Mouse (Mus musculus) left cerebral cortex, postnatal 36 days (tissue): ENCODE results near the gene Tmem252. TPM values are rescaled to one million over a fixed set of nuclear protein-coding genes. Genes with fewer than 3 reads are reported as not detected.

Experiments
- DNase-seq, 2 experiments: peaks; one replicate each; pipeline ENCODE4 v3.0.0; 2021 to 2022; ENCODE audit warnings: low spot score in 2 of 2, mixed read lengths in 1 of 2
- intact Hi-C: fragments of 180-260 bp; cut with DNase I; formaldehyde crosslinking; loops from one replicate; pipeline ENCODE4 v1.15.1; 2025
- total RNA-seq, 2 experiments: library from RNA; stranded (reverse); gene quantifications; 2 replicates each; pipeline ENCODE4 v1.2.3; 2021

Tmem252 gene
- total RNA-seq = under 1 TPM; 0.23 to 0.42 TPM

DNA sequence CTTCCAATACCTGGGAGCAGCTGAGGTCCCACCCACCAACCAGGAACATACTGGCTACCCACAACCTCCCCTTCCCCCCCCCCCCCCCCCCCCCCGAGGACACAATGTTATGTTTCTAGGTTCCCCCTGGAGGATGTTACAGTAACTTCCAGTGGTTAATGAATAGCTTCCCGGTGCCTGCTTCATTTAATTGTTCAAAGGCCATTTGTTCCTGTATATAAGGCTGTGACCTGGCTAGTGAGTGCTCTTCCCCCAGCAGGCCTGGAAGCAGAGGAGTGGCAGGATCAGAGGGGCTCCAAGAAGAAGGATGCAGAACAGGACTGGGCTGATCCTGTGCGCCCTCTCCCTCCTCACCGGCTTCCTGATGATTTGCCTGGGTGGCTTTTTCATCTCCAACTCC is at the start of gene Tmem252:
TSS of gene Tmem252 (plus strand) at position 247 of the 400 bp plus-strand sequence.
- intact Hi-C loops = no loop called here
- no peak for DNase-seq

DNA sequence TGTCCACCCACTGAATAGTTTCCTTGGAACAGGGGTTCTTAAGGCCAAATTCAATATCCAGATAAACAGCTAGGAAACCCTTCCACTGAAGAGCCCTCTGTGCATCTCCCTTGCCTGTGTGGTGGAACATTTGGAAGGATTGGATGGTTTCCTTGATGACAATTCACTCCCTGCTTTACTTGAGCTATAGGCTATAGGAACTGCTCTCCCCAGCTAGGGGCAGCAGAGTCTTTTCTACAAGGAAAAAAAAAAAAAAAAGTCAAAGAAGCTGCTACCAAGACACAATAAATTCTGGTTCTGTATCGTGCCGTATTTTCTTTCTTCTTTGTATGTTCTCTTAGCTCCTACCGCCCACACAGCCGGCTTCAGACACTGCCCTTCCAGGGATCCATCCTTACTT is 45.8 kb upstream of the Tmem252 start:
- DNase-seq = no peak
- intact Hi-C loops = no loop called here

DNA sequence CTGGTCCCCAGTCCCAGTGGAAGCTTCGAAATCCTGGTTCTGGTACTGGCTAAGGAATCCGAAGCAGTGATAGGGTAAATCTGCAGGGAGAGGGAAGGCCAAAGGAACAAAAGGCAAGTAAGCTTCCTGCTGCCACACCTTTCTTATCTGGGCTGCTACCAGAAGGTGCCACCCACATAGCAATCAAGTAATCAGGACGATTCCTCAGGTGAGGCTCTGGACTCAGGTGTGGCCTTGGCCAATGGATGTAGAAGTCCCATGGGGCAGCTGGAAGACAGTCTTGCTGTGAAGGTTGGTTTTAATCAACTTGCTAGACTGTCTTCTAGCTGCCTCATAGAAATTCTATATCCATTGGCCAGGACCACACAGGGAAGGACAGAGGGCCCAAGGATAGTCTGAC is 40.8 kb upstream of the Tmem252 start:
- intact Hi-C loops = loop anchor here (5.0 kb wide), 3 partner anchors 76 to 331 kb away; partner anchors contain the start of gene Pip5k1b

DNA sequence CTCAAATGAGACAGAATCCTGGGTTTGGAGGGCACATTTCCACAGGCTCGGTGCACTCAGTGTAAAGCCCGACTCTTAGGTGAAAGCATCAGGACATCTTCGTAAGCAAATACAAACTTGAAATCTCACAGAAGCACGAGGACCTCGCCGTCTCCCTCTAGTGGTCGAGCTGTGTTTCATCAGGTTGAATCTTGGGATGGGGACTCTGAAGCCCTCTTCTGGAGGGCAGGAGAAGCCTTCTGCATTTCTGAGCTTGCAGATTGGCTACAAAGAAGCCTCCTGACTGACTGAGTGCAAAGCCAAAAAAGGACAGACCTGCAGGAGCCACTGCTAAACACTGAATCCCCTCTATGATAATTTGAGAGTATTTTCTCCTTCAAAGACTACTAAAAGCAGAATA is 39.2 kb upstream of the Tmem252 start:
- peak; percentile 54 to 56 for DNase-seq
- intact Hi-C loops = loop anchor here (5.0 kb wide), 3 partner anchors 77 to 332 kb away; partner anchors contain the start of gene Pip5k1b

More for the DNA sequence above, 40.8 kb upstream of the Tmem252 start:
- no peak for DNase-seq

GRCm38 (mm10) chr19:24636616-24637015 is 37.2 kb upstream of the Tmem252 start:
- peak; percentile 11 to 32 for DNase-seq
- intact Hi-C loops = no loop called here

DNA sequence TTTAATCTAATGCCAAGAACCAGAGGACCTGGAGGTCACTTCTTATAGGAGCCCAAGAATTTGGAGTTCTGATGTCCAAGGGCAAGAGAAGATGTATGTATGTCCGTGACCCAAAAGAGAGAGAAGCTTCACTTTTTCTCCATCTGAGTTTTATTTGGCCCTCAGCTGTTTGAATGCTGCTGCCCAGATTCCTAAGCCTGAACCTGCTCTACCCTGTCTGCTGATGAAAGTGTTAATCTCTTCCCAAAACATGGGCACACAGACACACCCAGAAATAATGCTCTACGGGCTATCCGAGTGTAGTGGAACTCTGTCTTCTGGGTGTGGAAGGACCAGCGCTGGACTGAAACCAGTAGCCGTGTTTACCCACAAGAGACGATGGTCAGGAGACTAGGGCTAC is 35.8 kb upstream of the Tmem252 start:
- no peak for DNase-seq
- intact Hi-C loops = no loop called here

- intact Hi-C loops = no loop called here
- DNase-seq = no peak
Observed at GRCm38 (mm10) chr19:24640982-24641381, 32.8 kb upstream of the Tmem252 start.

DNA sequence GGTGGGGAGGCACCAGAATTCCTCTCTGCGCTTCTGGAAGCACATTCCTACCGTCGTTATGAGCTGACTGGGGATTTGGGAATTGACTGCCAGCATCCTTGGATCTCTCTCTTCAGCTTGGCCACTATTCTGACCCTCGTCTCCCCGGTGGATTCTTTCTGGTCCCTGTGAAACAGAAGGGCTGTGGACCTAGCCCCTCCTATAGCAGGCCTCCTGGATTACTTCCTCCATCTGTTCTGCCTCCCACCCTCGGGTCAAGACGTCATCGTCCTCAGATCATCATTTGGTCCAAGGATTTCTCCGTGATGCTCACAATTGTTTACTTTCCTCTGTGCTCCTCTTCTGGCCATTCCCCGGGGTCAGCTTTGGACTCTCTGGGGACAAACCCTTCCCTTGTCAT is 28.8 kb upstream of the Tmem252 start:
- DNase-seq = no peak
- intact Hi-C loops = no loop called here

- intact Hi-C loops = no loop called here
- DNase-seq = no peak
Observed at GRCm38 (mm10) chr19:24646162-24646829, 27.5 kb upstream of the Tmem252 start.

DNA sequence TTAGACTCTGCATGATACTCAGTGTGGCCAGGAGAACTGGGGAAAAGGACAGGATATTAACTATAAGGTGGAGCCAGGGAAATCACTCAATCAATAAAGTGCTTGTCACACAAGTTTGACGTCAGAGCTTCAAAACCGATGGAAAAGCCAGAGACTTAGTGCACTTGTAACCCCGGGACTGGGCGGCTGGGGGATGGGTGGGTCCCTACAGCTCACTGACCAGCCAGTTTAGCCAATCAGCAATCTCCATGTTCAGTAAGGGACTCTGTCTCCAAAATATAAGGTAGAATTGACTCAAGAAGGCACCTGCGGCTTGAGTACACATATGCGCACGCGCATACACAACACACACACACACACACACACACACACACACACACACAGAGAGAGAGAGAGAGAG is 25.8 kb upstream of the Tmem252 start:
- intact Hi-C loops = no loop called here

DNA sequence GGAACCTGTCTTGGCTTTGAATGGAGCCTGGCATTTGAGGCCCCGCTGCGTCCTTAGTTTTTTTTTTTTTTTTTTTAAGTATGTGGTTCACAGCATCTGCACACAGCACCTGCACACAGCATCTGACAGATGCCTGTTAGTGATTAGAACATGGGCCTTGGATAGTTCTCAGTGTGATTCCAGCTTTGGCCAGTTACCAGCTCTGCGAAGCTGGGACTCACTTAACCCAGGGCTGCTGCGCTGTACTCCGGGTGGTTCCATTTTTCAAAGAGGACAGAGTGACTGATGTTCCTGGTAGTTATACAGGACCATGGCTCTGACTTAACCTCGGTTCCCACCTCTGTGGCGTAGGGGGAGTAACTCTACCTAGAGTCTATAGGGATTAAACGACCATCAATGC is 23.4 kb upstream of the Tmem252 start:
- intact Hi-C loops = no loop called here
- no peak for DNase-seq

More for the DNA sequence above, 25.8 kb upstream of the Tmem252 start:
- no peak for DNase-seq

DNA sequence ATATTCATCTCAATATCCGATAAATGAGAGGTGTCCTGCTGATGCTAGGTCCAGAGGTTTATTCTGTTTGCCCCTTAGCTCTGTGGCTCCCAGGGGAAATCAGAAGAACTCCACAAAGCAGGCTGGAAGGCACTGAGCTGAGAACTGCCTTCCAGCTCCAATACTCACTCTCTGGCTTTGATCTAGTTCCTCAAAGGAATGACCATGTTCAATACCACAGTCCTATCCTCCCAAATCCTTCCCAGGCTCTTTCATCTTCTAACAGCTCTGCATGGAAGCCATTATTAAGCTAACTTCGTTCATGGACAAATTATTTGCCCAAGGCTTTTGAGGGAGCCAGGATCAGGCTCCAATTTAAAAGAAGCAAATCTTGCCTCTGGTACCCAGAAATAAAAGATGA is 22.2 kb upstream of the Tmem252 start:
- no peak for DNase-seq
- intact Hi-C loops = no loop called here

DNA sequence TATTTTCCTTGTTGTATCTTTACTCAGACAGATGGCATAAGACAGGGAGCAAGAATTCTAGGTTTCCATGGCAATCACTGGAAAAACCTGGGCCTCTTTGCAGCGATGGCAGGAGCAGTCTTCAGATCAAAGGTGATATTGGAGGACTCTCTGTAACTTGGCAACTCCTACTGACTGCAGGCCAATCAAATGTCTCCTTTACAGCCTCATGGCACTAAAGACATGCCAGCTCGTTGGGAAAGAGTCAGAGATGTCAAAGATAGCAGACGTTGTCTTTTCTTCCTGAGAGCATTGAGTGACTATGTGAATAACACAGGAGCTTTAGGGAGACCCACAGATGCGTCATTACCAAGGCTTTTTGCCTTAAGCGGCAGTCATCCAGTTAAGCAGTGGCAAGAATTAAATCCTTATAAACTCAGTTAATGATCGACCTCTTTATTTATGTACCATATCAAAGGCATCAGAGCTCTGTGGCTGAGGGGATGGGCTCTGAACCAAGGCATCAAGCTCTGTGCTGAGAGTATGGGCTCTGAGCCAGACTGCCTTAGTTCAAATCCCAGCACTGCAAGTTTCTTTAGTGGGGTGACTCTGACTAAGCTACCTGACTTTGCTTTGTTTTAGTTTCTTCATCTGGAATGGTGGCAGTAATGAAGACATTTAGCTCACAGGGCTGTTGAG is 21.3 kb upstream of the Tmem252 start:
- intact Hi-C loops = no loop called here
- no peak for DNase-seq

GRCm38 (mm10) chr19:24653230-24653799 is 20.5 kb upstream of the Tmem252 start:
- intact Hi-C loops = no loop called here

DNA sequence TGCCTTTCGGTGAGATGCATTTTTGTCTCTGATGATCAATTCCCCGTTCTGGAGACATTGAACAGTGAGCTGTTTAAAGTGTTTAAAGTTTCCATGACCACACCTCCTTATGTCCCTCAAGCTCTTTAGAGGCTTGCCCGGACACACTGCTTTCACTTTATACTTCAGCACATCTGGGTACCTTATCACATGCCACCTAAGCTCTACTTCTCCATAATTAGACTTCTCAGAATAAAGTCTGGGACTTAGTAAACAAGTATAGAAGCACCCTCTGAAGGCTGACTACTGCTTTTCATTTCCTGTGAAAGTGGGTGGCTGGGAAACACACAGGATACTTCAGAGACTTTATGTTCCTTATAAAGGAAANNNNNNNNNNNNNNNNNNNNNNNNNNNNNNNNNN is 16.8 kb upstream of the Tmem252 start:
- intact Hi-C loops = no loop called here
- no peak for DNase-seq

More at GRCm38 (mm10) chr19:24653230-24653799, 20.5 kb upstream of the Tmem252 start:
- DNase-seq = no peak

- intact Hi-C loops = no loop called here
- no peak for DNase-seq
Observed at GRCm38 (mm10) chr19:24662346-24662745, 11.5 kb upstream of the Tmem252 start.

DNA sequence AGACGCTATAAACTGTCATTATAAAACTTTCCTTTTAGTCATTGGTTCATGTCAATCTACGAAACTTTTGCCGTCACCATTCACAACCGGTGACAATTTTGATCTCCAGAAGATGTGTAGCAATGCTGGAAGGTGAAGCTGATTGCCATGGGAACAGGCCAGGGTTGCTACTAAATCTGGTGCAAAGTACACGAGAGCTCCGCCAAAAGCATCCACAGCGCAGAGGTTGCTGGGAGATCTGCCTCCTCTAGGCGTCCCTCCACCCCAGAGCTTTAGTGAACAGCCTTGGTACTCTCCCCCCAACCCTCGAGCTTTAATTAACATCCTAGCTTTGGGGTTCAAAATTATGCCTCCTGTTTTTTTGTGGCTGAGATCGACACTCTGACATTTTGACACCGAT is 8.0 kb upstream of the Tmem252 start:
- no peak for DNase-seq

GRCm38 (mm10) chr19:24667527-24667926 is 6.3 kb upstream of the Tmem252 start:
- intact Hi-C loops = no loop called here
- no peak for DNase-seq

More for the DNA sequence above, 8.0 kb upstream of the Tmem252 start:
- intact Hi-C loops = no loop called here

DNA sequence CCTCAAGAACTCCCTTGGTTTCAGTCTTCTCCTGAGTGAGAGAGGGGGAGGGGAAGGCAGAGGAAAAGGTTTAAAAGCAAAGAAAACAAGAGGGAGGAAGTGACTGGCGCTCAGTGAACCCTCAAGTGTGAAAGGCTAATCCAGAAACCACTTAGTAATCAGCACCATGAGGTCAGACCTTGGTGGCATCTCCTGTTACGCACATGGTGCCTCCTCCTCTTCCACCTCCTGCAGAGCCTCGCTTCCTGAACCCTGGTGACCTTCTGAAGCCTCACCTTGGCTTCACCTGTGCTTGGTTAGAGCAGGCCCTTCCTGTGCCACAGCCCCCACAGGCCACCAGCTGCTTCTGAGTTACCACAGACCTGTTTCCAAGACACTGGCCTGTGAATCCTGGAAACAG is 2.2 kb upstream of the Tmem252 start:
- no peak for DNase-seq
- intact Hi-C loops = no loop called here

GRCm38 (mm10) chr19:24672366-24672960 is 1.3 kb upstream of the Tmem252 start:
- intact Hi-C loops = no loop called here
- no peak for DNase-seq
